Mouse (Mus musculus): ENCODE data around the gene Megf11. TPM values are rescaled to one million over a fixed set of nuclear protein-coding genes. Genes with fewer than 3 reads are reported as not detected.

The Megf11 gene
- polyA plus RNA-seq, 1 experiment from 2014 or later = 9.4 TPM

- Histone ChIP-seq H3K9ac (replicated peaks) (no peak overlapping the region), H3K27ac (no peak overlapping the region), H3K27me3 (no peaks in the 10 kb centered on the region), H3K9me3 (no peaks in the 10 kb centered on the region), H3K4me2 (replicated peaks) (no peak overlapping the region), H3K4me1 (replicated peaks) (peaks cover 21% of the 10 kb centered on the region), H3K36me3 (no peaks in the 10 kb centered on the region), H3K4me3 (replicated peaks) (no peak overlapping the region)
- WGBS = 67% methylated on average over 8 of the region's 8 CpGs
- ATAC-seq = no peak
Observed at GRCm38 (mm10) chr9:64504921-64505320, 119.5 kb downstream of the Megf11 start.

- Histone ChIP-seq H3K4me1 (replicated peaks) (peaks cover 21% of the 10 kb centered on the region), H3K36me3 (no peaks in the 10 kb centered on the region), H3K4me3 (replicated peaks) (no peak overlapping the region), H3K9me3 (no peaks in the 10 kb centered on the region), H3K4me2 (replicated peaks) (no peak overlapping the region), H3K27ac (no peak overlapping the region), H3K9ac (replicated peaks) (no peak overlapping the region), H3K27me3 (no peaks in the 10 kb centered on the region)
- ATAC-seq = no peak
- WGBS = 75% methylated on average over 11 of the region's 11 CpGs
Observed at GRCm38 (mm10) chr9:64506440-64507206, 121.2 kb downstream of the Megf11 start.

GRCm38 (mm10) chr9:64507207-64507517, 121.7 kb downstream of the Megf11 start:
- no peak for ATAC-seq
- H3K27ac ChIP-seq = no peak overlapping the region
- H3K4me2 ChIP-seq (replicated peaks) = no peak overlapping the region
- H3K9me3 ChIP-seq = no peaks in the 10 kb centered on the region
- H3K9ac ChIP-seq (replicated peaks) = no peak overlapping the region
- WGBS = 65% methylated on average over 6 of the region's 6 CpGs
- H3K4me3 ChIP-seq (replicated peaks) = no peak overlapping the region
- peaks cover 21% of the 10 kb centered on the region for H3K4me1 ChIP-seq (replicated peaks)
- no peaks in the 10 kb centered on the region for H3K36me3 ChIP-seq
- no peaks in the 10 kb centered on the region for H3K27me3 ChIP-seq

- 28% methylated on average over 7 of the region's 7 CpGs for WGBS
- H3K4me3 ChIP-seq (replicated peaks) = no peak overlapping the region
- no peak overlapping the region for H3K4me2 ChIP-seq (replicated peaks)
- H3K27me3 ChIP-seq = no peaks in the 10 kb centered on the region
- no peak overlapping the region for H3K9ac ChIP-seq (replicated peaks)
- H3K27ac ChIP-seq = no peak overlapping the region
- ATAC-seq = no peak
- H3K9me3 ChIP-seq = no peaks in the 10 kb centered on the region
- peaks cover 21% of the 10 kb centered on the region for H3K4me1 ChIP-seq (replicated peaks)
- no peaks in the 10 kb centered on the region for H3K36me3 ChIP-seq
Observed at GRCm38 (mm10) chr9:64507995-64508394, 122.6 kb downstream of the Megf11 start.

GRCm38 (mm10) chr9:64514826-64515225, 129.4 kb downstream of the Megf11 start:
- no peak overlapping the region for H3K27ac ChIP-seq
- no peak overlapping the region for H3K4me2 ChIP-seq (replicated peaks)
- no peaks in the 10 kb centered on the region for H3K9me3 ChIP-seq
- 62% methylated on average over 6 of the region's 6 CpGs for WGBS
- no peak overlapping the region for H3K4me3 ChIP-seq (replicated peaks)
- 0 out of 2 replicates have a peak, but pooled peaks cover 5% of the 10 kb centered on the region for H3K4me1 ChIP-seq (replicated peaks)
- H3K27me3 ChIP-seq = no peaks in the 10 kb centered on the region
- no peak for ATAC-seq
- no peak overlapping the region for H3K9ac ChIP-seq (replicated peaks)
- no peaks in the 10 kb centered on the region for H3K36me3 ChIP-seq

GRCm38 (mm10) chr9:64519921-64520746, 134.7 kb downstream of the Megf11 start:
- H3K27me3 ChIP-seq = no peaks in the 10 kb centered on the region
- H3K9me3 ChIP-seq = no peaks in the 10 kb centered on the region
- 0 out of 2 replicates have a peak overlapping the region, but pooled peaks have one; percentile 20 for H3K27ac ChIP-seq
- no peak for ATAC-seq
- H3K9ac ChIP-seq (replicated peaks) = no peak overlapping the region
- peaks cover 23% of the 10 kb centered on the region for H3K4me1 ChIP-seq (replicated peaks)
- H3K36me3 ChIP-seq = no peaks in the 10 kb centered on the region
- no peak overlapping the region for H3K4me2 ChIP-seq (replicated peaks)
- no peak overlapping the region for H3K4me3 ChIP-seq (replicated peaks)
- 53% methylated on average over 12 of the region's 12 CpGs for WGBS

- WGBS = 39% methylated on average over 4 of the region's 4 CpGs
- no peaks in the 10 kb centered on the region for H3K27me3 ChIP-seq
- H3K27ac ChIP-seq = 0 out of 2 replicates have a peak overlapping the region, but pooled peaks have one; percentile 20
Observed at GRCm38 (mm10) chr9:64520747-64521283, 135.4 kb downstream of the Megf11 start.

GRCm38 (mm10) chr9:64523264-64524045, 138.0 kb downstream of the Megf11 start:
- Histone ChIP-seq H3K4me1 (replicated peaks) (peaks cover 21% of the 10 kb centered on the region), H3K9ac (replicated peaks) (no peak overlapping the region), H3K27ac (0 out of 2 replicates have a peak overlapping the region, but pooled peaks have one; percentile 9), H3K4me3 (replicated peaks) (no peak overlapping the region), H3K27me3 (no peaks in the 10 kb centered on the region), H3K9me3 (no peaks in the 10 kb centered on the region), H3K4me2 (replicated peaks) (no peak overlapping the region), H3K36me3 (no peaks in the 10 kb centered on the region)
- 54% methylated on average over 21 of the region's 21 CpGs for WGBS
- 0 out of 2 replicates have a peak, but pooled peaks have one; percentile 20 for ATAC-seq

More at GRCm38 (mm10) chr9:64520747-64521283, 135.4 kb downstream of the Megf11 start:
- Histone ChIP-seq H3K4me2 (replicated peaks) (no peak overlapping the region), H3K4me1 (replicated peaks) (peaks cover 23% of the 10 kb centered on the region), H3K9me3 (no peaks in the 10 kb centered on the region), H3K9ac (replicated peaks) (no peak overlapping the region), H3K36me3 (no peaks in the 10 kb centered on the region), H3K4me3 (replicated peaks) (no peak overlapping the region)
- no peak for ATAC-seq

GRCm38 (mm10) chr9:64528061-64528460, 142.6 kb downstream of the Megf11 start:
- WGBS = 93% methylated on average over 7 of the region's 7 CpGs
- peaks cover 3% of the 10 kb centered on the region; the same call in 1 of the 2 replicates for H3K27me3 ChIP-seq
- H3K4me2 ChIP-seq (replicated peaks) = no peak overlapping the region
- ATAC-seq = no peak
- no peak overlapping the region for H3K9ac ChIP-seq (replicated peaks)
- H3K4me1 ChIP-seq (replicated peaks) = peaks cover 15% of the 10 kb centered on the region
- no peak overlapping the region for H3K27ac ChIP-seq
- no peaks in the 10 kb centered on the region for H3K36me3 ChIP-seq
- H3K9me3 ChIP-seq = no peaks in the 10 kb centered on the region
- H3K4me3 ChIP-seq (replicated peaks) = no peak overlapping the region

- no peak overlapping the region for H3K4me2 ChIP-seq (replicated peaks)
- 72% methylated on average over 2 of the region's 2 CpGs for WGBS
- H3K9me3 ChIP-seq = no peaks in the 10 kb centered on the region
- H3K27me3 ChIP-seq = peaks cover 3% of the 10 kb centered on the region; the same call in 1 of the 2 replicates
- no peaks in the 10 kb centered on the region for H3K36me3 ChIP-seq
- H3K4me1 ChIP-seq (replicated peaks) = peaks cover 15% of the 10 kb centered on the region
- H3K4me3 ChIP-seq (replicated peaks) = no peak overlapping the region
- ATAC-seq = no peak
- no peak overlapping the region for H3K27ac ChIP-seq
- no peak overlapping the region for H3K9ac ChIP-seq (replicated peaks)
Observed at GRCm38 (mm10) chr9:64528595-64528994, 143.2 kb downstream of the Megf11 start.

GRCm38 (mm10) chr9:64531935-64532334, 146.5 kb downstream of the Megf11 start:
- Histone ChIP-seq H3K27me3 (peaks cover 3% of the 10 kb centered on the region; the same call in 1 of the 2 replicates), H3K36me3 (no peaks in the 10 kb centered on the region), H3K9me3 (no peaks in the 10 kb centered on the region), H3K27ac (no peak overlapping the region), H3K9ac (replicated peaks) (no peak overlapping the region), H3K4me2 (replicated peaks) (no peak overlapping the region), H3K4me1 (replicated peaks) (peaks cover 27% of the 10 kb centered on the region), H3K4me3 (replicated peaks) (no peak overlapping the region)
- 82% methylated on average over 3 of the region's 3 CpGs for WGBS
- no peak for ATAC-seq

Data from midbrain, embryonic 13.5 days (tissue).